ENCODE assay signal across 15 mouse cellular contexts in the genomic region with DNA sequence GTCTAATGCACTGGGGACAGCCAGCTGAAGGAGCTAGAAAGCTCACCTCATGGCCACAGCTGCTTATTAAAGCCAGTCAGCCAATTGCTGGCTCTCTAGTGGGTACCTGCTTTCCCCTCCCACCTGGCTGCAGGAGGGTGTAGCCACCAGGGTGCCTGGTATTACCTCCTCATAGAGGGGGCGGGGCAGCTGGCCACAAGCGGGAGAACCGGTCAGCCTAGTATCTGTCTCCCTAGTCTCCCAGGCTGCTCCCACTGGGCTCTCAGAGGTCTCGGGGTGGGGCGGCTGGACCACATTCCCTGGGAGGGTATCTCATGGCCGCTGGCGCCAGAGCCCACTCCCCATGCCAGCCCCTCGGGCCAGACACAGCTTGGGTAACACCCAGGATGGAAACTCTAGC. TPM values are rescaled to one million over a fixed set of nuclear protein-coding genes. Genes with fewer than 3 reads are reported as not detected.
DNase-seq lines count a peak whose midpoint lies in the region; ATAC-seq and TF ChIP-seq lines count a peak whose summit lies in the region.
"Had no signal": no experiment of that assay in that cellular context is flagged by ENCODE, and none has a peak within 500 bp of the region (broad histone marks: within the 10 kb centered on the region; RNA-seq: fewer than 3 reads in every experiment).

No protein-coding gene starts in this region.

- H3K27me3 ChIP-seq in kidney, embryonic 16.5 days (ENCODE audit: insufficient read depth, low read length), result no peaks in the 10 kb centered on the region
- no peaks in the 10 kb centered on the region for H3K27me3 ChIP-seq in lung, postnatal 0 days (replicated peaks; ENCODE audit: insufficient read depth, low read length)
- H3K27me3 ChIP-seq: midbrain, embryonic 15.5 days had no signal

- no peaks in the 10 kb centered on the region for H3K4me1 ChIP-seq in kidney, embryonic 16.5 days (ENCODE audit: insufficient read depth, low read length)
- H3K4me1 ChIP-seq in lung, postnatal 0 days (ENCODE audit: insufficient read depth, low read depth, low read length), result no peaks in the 10 kb centered on the region
- H3K4me1 ChIP-seq: midbrain, embryonic 15.5 days had no signal

- peak; percentile 88 for TF ChIP-seq EP300 in lung, postnatal 0 days (IDR thresholded peaks at IDR 0.05)

- WGBS in kidney, embryonic 16.5 days, result 11% methylated on average over 8 of the region's 8 CpGs
- 13% methylated on average over 8 of the region's 8 CpGs for WGBS in lung, postnatal 0 days

- H3K36me3 ChIP-seq in kidney, embryonic 16.5 days (ENCODE audit: insufficient read depth, low read length), result no peaks in the 10 kb centered on the region
- H3K36me3 ChIP-seq in lung, postnatal 0 days (ENCODE audit: insufficient read depth, low read length), result no peaks in the 10 kb centered on the region
- H3K36me3 ChIP-seq: midbrain, embryonic 15.5 days had no signal

- DNase-seq in ovary, adult 18-20 months (ENCODE audit: low spot score), result peak; percentile 29
- DNase-seq in ovary, postnatal 10 days (ENCODE audit: low spot score), result no peak
- peak; percentile 90 for DNase-seq in lung, postnatal 0 days (ENCODE audit: low spot score)
- peak; percentile 70 for DNase-seq in urinary bladder, postnatal 25 days (ENCODE audit: low spot score)
- DNase-seq in adrenal gland, adult 8-10 months, result no peak
- no peak for DNase-seq in left cerebral cortex, adult 8-10 months (ENCODE audit: low spot score in 2 of 2)
- DNase-seq in cerebellum, postnatal 10 days, result no peak
- DNase-seq: cerebellum, postnatal 36 days; heart, postnatal 36 days; layer of hippocampus, postnatal 36 days had no signal

- H3K27ac ChIP-seq in kidney, embryonic 16.5 days (ENCODE audit: low read length), result peak overlapping the region; percentile 23; the same call in 1 of the 2 replicates
- peak overlapping the region; percentile 89 for H3K27ac ChIP-seq in lung, postnatal 0 days (ENCODE audit: low read length)
- H3K27ac ChIP-seq: liver, embryonic 14.5 days; midbrain, embryonic 15.5 days had no signal

- no peak overlapping the region for H3K4me3 ChIP-seq in kidney, embryonic 16.5 days (ENCODE audit: low read length)
- no peak overlapping the region for H3K4me3 ChIP-seq in lung, postnatal 0 days (ENCODE audit: low read depth, low read length)
- H3K4me3 ChIP-seq: midbrain, embryonic 15.5 days had no signal

- H3K9ac ChIP-seq in kidney, embryonic 16.5 days (replicated peaks; ENCODE audit: low read length), result no peak overlapping the region
- no peak overlapping the region for H3K9ac ChIP-seq in lung, postnatal 0 days (replicated peaks; ENCODE audit: low read depth)
- H3K9ac ChIP-seq: liver, embryonic 14.5 days; midbrain, embryonic 15.5 days had no signal

- H3K9me3 ChIP-seq in kidney, embryonic 16.5 days (ENCODE audit: low read length), result 0 out of 2 replicates have a peak, but pooled peaks cover 5% of the 10 kb centered on the region
- no peaks in the 10 kb centered on the region for H3K9me3 ChIP-seq in lung, postnatal 0 days (ENCODE audit: low read length)
- H3K9me3 ChIP-seq: midbrain, embryonic 15.5 days had no signal

- H3K4me2 ChIP-seq in kidney, embryonic 16.5 days (replicated peaks; ENCODE audit: low read depth, low read length), result no peak overlapping the region
- H3K4me2 ChIP-seq in lung, postnatal 0 days (replicated peaks; ENCODE audit: low read depth, low read length), result peak overlapping the region; percentile 30
- H3K4me2 ChIP-seq: midbrain, embryonic 15.5 days had no signal

- TF ChIP-seq CTCF in lung, postnatal 0 days (IDR thresholded peaks at IDR 0.05), result no peak

- peak; percentile 92 for ATAC-seq in kidney, embryonic 16.5 days (ENCODE audit: low FRiP score, low TSS enrichment)
- ATAC-seq in lung, postnatal 0 days, result peak; percentile 89
- ATAC-seq: forebrain, embryonic 16.5 days; midbrain, embryonic 15.5 days had no signal

RNA-seq across cellular contexts. Expression of a gene that starts 8.5 kb away (rescaled TPM):
- 1.7 and 2.0 TPM in 2 replicates for polyA plus RNA-seq in kidney, embryonic 16.5 days (2015; fragmentation: Nextera tagmentation; extraction: Ambion mirVana)
- polyA plus RNA-seq in lung, postnatal 0 days (2015; fragmentation: Nextera tagmentation; extraction: Ambion mirVana), result 202 and 215 TPM in 2 replicates
- total RNA-seq in adrenal gland, adult 8-10 months (2022), result 10 to 100 TPM in 1 of 4 experiments, 1 to 10 TPM in 3; 7.3 to 16.5 (median 8.4) TPM
- 10 to 100 TPM; 26.2 to 34.1 (median 29.1) TPM for total RNA-seq in left cerebral cortex, adult 8-10 months (2022)
- total RNA-seq: granulocyte monocyte progenitor cell, adult 5-6 weeks had no signal

RNA-seq across cellular contexts. Expression of a gene that starts 46.4 kb away (rescaled TPM):
- polyA plus RNA-seq in kidney, embryonic 16.5 days (2015; fragmentation: Nextera tagmentation; extraction: Ambion mirVana), result not detected in 2 replicates
- polyA plus RNA-seq in lung, postnatal 0 days (2015; fragmentation: Nextera tagmentation; extraction: Ambion mirVana), result not detected in 2 replicates
- total RNA-seq in adrenal gland, adult 8-10 months (2022), result not detected
- total RNA-seq in left cerebral cortex, adult 8-10 months (2022), result not detected
- total RNA-seq: granulocyte monocyte progenitor cell, adult 5-6 weeks; heart, postnatal 36 days; layer of hippocampus, postnatal 36 days had no signal
- polyA plus RNA-seq: forebrain, embryonic 16.5 days; liver, embryonic 14.5 days; midbrain, embryonic 15.5 days had no signal

Comparison
In these comparisons a context has a peak if more than half of its experiments do, and no peak if none do; other contexts are left out.
1. DNase-seq: peak in ovary, adult 18-20 months (single experiment), lung, postnatal 0 days (single experiment) and urinary bladder, postnatal 25 days (single experiment); none in ovary, postnatal 10 days (single experiment), adrenal gland, adult 8-10 months (single experiment), left cerebral cortex, adult 8-10 months (0 of 2) and cerebellum, postnatal 10 days (0 of 2).